Mouse (Mus musculus): ENCODE measurements around the gene Cyp4f15.

- no peak for TF ChIP-seq CTCF (IDR thresholded peaks at IDR 0.05; ENCODE audit: control insufficient read depth, insufficient read depth, low read length)
- no peak for TF ChIP-seq POLR2A (IDR thresholded peaks at IDR 0.05; ENCODE audit: borderline replicate concordance, control insufficient read depth, low read depth, low read length)
Observed at GRCm38 (mm10) chr17:32722771-32723170, 37.3 kb downstream of the Cyp4f15 start.
